Mouse (Mus musculus): ENCODE results near the gene Gpbp1.

Gene Gpbp1

GRCm38 (mm10) chr13:111461424-111461823, 28.5 kb downstream of the Gpbp1 start:
- DNase-seq = no peak

- no peak for DNase-seq
These were observed 33.1 kb downstream of the Gpbp1 start for GRCm38 (mm10) chr13:111456790-111457189.

GRCm38 (mm10) chr13:111444325-111444724, 45.6 kb downstream of the Gpbp1 start:
- DNase-seq = no peak

GRCm38 (mm10) chr13:111431174-111431573, 58.7 kb downstream of the Gpbp1 start:
- DNase-seq = no peak

- DNase-seq = no peak
These were observed 68.6 kb downstream of the Gpbp1 start for GRCm38 (mm10) chr13:111421330-111421729.

- no peak for DNase-seq
These were observed 71.8 kb downstream of the Gpbp1 start for GRCm38 (mm10) chr13:111418087-111418486.

- peak; percentile 83 for DNase-seq
These were observed 76.8 kb downstream of the Gpbp1 start for GRCm38 (mm10) chr13:111413156-111413555.

GRCm38 (mm10) chr13:111410831-111411230, 79.1 kb downstream of the Gpbp1 start:
- DNase-seq = no peak

- peak; percentile 21 for DNase-seq
These were observed 83.0 kb downstream of the Gpbp1 start for GRCm38 (mm10) chr13:111406859-111407389.

- no peak for DNase-seq
These were observed 84.0 kb downstream of the Gpbp1 start for GRCm38 (mm10) chr13:111405956-111406355.

GRCm38 (mm10) chr13:111397600-111398151, 92.2 kb downstream of the Gpbp1 start:
- no peak for DNase-seq

GRCm38 (mm10) chr13:111397061-111397460, 92.8 kb downstream of the Gpbp1 start:
- no peak for DNase-seq

GRCm38 (mm10) chr13:111395528-111395927, 94.4 kb downstream of the Gpbp1 start:
- no peak for DNase-seq

- no peak for DNase-seq
These were observed 95.0 kb downstream of the Gpbp1 start for GRCm38 (mm10) chr13:111394904-111395303.

GRCm38 (mm10) chr13:111394341-111394740, 95.6 kb downstream of the Gpbp1 start:
- peak; percentile 19 for DNase-seq

GRCm38 (mm10) chr13:111393426-111393825, 96.5 kb downstream of the Gpbp1 start:
- DNase-seq = no peak

- DNase-seq = no peak
These were observed 98.5 kb downstream of the Gpbp1 start for GRCm38 (mm10) chr13:111391426-111391825.

GRCm38 (mm10) chr13:111391011-111391410, 98.9 kb downstream of the Gpbp1 start:
- no peak for DNase-seq

- no peak for DNase-seq
These were observed 105.6 kb downstream of the Gpbp1 start for GRCm38 (mm10) chr13:111384011-111384985.

All from right cerebral cortex, postnatal 14 days (tissue).